Mouse (Mus musculus) adrenal gland, postnatal 14 days (tissue): ENCODE measurements around the gene Gm20388. TPM values are rescaled to one million over a fixed set of nuclear protein-coding genes. Genes with fewer than 3 reads are reported as not detected.

ENCODE experiments used
- DNase-seq: peaks from one replicate; pipeline ENCODE4 v3.0.0; 2021; ENCODE audit warnings: mixed read lengths
- total RNA-seq: library from RNA; stranded (reverse); gene quantifications from 2 replicates; pipeline ENCODE4 v1.2.3, GENCODE M21; 2021

Gm20388 gene
- total RNA-seq, 1 experiment from 2014 or later, result 17.6 TPM

DNA sequence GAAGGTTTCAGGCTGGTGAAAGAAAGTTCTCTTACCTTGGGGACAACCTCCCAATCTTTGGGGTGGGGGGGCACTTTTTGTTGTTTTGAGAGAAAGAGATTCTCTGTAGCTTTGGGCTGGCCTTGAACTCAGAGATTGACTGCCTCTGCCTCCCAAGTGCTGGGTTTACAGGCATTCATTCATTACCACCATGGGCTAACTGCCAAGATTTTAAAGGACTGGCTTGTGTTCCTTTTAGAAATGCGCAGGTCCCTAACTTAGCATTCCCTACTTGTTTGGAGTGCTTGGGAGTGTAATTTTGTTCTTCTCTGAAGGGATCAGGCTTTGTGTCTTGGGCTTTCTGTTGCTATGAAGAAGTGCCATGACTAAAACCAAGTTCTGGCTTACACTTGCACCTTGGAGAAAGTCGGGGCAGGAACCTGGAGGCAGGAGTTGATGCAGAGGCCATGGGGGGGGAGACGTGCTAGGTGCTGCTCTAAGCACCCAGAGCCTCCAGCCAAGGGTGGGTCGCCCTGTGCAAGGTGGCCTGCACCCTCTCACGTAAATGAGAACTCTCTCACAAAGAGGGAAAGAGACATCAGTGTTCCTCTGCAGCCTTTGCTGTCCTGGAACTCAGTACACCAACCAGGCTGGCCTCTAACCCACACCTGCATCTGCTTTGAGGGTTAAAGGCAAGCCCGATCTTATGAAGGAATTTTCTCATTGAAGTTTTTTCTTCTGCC lies 3193.6 kb downstream of the Gm20388 start:
- DNase-seq, result no peak

DNA sequence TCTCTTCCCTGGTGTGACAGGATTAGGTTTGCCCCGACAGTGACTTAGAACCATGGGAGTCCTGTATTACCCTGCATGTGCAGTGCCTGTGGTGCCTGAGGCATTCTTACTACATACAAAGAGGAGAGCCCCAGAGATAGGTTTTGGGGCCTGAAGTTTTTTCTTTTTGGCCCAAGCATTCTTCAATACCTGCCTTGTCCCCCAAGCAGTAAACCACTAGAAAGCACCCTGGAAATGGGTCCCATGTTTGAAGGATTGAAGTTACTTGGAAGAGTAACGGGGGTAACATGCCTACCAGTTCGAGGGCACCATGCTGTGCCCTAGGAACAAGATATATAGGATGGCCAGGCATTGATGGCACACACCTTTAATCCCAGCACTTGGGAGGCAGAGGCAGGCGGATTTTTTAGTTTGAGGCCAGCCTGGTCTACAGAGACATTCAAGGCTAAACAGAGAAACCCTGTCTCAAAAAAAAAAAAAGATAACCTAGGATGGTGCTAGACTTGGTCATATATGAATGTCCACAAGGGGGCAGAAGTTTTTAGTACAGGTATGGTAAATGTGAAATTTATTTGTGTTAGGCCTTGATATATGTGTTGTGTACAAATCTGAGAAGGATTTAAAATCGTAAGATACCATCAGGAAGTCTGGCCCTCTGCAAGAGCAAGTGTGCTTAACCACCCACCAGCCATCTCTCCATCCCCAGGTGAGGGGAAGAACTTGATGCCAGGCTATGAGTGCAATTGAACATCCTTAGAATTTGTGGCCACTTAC lies 3195.1 kb downstream of the Gm20388 start:
- DNase-seq, result no peak

DNA sequence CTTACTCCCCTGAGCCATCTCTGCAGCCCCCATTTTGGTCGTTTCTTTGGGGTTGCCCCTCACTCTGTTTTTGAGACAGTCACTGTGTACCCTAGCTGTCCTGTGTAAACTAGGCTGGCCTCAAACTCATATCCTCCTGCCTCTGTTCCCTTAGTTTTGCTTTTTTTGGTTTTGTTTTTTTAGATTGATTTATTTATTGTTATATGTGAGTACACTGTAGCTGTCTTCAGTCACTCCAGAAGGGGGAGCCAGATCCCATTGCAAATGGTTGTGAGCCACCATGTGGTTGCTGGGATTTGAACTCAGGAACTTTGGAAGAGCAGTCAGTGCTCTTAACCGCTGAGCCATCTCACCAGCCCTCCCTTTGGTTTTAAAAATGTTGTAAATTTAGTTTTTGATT lies 3195.9 kb downstream of the Gm20388 start:
- peak; percentile 47 for DNase-seq

DNA sequence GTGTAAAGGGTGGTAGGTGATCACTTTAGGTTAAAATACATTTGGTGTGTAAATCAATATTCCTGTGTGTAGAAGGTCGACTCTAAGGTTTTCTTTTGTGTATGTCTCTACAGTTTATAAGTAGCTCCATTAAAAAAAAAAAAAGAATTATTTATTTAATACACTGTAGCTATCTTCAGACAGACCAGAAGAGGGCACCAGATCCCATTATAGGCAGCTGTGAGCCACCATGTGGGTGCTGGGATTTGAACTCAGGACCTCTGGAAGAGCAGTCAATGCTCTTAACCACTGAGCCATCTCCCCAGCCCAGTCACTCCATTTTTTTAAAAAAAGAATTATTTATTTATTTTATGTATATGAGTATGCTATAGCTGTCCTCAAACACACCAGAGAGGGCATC lies 3197.4 kb downstream of the Gm20388 start:
- peak; percentile 11 for DNase-seq

DNA sequence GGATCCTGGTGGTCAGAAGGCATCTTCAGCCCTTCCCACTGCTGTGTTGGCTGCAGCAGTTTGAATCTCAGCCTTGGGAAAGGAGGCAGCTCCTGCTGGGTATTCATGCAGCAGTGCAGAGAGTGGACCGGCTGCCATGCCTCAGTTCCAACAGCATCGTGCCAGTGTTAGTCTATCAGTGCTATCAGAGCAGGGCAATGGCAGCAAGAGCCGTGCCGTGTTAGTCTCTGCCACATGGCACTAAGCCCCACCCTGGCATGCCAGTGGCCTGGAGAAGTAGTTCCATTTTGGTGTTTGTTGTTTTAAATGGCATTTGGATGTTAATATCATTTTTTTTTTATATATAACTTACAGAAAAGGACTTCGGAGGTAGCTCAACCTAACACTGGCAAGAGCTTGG lies 3198.3 kb downstream of the Gm20388 start:
- DNase-seq, result peak; percentile 1

DNA sequence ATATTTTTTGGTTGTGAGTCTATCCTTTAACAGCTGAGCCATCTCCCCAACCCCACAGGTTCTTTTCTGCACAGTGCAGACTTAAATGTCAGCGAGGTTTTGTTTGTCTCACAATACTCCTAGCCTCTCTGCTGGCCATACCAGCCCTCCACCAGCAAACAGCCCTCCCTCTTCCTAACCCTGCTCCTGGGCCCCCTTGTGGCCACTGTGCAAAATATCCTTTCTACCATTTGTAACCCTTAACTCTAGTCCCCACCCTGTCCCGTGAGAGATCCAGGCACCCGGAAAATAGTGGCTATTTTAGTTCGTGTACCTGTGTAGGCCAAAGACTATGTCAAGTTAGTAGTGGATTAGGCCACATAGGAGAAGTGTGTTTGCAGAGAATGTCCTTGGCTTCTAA lies 3200.0 kb downstream of the Gm20388 start:
- DNase-seq, result peak; percentile 73

DNA sequence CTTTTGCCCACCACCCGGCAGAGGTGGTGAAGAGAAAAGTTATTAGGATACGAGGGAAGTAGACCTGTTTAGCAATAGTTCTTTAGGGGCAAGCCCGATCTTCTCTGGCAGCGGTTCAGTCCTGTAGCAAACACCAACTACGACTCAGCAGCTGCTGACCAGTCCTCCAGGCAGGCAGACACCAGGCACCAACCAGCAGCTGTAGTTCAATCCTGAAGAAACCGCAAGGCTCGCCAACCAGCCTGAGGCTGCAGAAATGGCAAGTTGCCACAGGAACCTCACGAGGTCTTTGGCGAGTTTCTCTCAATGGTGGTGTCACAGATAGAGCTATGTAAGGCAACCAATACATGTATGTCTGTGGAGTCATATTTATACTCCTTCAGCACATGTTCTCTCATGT lies 3202.3 kb downstream of the Gm20388 start:
- DNase-seq, result peak; percentile 2

DNA sequence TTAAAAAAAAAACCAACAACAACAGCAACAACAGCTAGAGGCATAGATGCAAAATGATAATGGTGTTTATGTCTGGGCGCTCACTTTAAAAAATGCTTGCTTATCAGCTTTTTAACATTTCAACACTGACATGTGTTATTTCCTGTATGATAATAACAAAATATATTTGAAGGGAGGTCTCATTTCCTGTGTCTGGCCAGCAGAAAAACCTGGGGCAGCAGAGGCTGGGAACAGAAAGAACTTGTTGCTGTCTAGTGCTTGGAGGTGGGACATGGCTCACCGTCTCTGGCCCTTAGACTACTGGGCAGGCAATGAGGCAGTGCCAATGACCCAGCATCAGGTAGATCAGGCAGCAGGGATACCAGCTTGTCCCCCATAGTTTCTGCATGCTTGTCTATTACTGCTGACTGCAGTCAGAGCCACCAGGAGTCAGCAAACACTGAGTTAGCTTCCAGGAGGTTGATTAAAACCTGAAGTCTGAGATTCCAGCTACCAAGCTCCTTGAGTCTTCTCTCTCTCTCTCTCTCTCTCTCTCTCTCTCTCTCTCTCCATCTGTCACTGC lies 3203.3 kb downstream of the Gm20388 start:
- peak; percentile 9 for DNase-seq

DNA sequence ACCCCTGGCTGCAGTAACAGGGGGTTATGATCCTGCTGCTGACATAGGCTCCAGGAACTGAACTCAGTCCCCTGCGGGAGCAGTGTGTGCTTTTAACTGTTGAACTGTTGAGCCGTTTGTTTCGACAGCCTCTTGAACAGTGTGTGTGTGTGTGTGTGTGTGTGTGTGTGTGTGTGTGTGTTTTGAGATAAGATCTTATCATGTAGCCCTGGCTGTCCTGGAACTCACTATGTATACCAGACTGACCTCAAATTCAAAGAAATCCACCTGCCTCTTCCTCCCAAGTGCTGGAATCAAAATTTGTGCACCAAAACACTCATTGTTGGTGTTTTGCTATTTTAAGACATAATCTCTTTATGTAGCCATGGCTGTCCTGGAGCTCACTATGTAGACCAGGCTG lies 3204.0 kb downstream of the Gm20388 start:
- DNase-seq, result no peak

DNA sequence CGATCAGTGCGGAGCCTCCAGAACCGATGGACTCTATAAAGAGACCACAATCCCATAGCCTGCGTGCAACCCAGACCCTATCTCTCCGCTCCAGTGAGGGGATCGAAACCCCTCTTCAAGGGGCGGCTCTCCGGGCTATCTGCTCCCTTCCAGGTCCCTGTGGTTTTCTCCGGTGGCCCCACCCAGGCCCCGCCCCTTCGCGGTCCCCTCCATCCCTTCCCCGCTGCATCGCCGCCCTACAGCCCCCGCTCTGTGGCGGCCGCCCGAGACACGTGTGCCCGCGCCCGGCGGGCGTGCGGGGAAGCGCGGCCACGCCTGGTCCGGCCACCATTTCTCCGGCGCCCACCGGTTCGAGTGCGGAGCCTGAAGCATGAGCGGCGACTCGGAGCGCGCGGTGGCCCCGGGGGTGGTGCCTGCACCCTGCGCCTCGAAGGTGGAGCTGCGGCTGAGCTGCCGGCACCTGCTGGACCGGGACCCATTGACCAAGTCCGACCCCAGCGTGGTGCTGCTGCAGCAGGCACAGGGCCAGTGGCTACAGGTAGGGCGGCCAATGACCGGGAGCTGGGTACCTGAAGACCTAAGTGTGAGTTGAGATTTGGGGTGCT lies 3206.6 kb downstream of the Gm20388 start, which contains the start of gene Cpne7:
Gene Cpne7 (plus strand): TSS at position 248 of the 605 bp plus-strand sequence.
- DNase-seq, result no peak

DNA sequence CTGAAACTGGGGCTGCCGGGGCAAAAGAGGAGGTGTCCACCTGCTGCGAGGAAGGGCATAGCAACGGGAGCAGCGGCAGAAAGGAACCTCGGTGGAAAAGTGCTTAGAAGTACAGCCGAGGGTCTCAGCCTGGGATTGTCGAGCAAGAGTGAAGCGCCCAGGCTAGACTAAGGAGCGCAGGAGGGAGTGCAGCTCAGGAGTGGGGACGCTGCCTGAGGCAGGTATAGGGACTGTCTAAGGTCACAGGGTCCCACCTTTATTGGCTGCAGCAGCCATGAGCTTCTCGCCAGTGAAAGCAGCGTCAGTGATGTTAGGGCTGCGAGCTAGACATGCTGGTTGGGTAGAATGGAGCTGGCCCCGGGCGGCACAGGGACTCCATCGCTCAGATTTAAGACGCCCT lies 3207.1 kb downstream of the Gm20388 start:
- DNase-seq, result no peak

DNA sequence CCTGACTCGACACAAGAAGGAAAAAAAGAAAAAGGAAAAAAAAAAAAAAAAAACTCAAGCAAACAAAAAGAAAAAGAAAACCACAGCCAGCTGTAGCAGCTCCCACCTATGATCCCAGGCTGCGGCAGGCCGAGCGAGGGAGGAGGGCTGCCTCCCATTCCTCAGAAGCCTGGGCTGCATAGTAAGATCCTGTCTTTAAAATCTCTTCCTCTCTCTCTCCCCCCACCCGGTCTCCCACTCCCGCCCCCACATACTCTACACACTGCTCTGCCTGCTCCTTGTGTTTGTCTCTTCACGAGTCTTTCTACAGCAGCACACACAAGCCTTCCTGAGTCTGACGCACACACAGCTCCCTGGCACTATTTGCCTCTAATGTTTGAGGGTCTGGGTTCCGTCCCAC lies 3211.4 kb downstream of the Gm20388 start:
- no peak for DNase-seq

DNA sequence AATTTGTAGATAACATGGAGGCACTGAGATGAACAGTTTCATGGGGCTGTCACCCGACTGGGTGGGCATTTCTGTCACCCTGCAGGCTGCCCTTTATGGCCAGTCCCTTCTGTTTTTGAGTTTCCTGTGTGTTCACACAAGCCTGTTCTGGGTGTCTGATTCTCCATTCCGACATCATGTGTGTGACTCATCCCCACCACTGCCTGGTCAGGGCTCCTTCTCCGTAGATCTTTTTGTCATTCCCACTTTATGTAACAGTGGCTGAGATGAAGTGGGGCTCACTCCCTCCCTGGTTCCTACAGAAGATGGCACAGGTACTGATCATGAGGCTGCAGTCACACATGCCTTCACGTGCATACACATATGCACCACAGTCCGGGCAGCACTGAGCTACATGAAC lies 3212.0 kb downstream of the Gm20388 start:
- DNase-seq, result no peak

DNA sequence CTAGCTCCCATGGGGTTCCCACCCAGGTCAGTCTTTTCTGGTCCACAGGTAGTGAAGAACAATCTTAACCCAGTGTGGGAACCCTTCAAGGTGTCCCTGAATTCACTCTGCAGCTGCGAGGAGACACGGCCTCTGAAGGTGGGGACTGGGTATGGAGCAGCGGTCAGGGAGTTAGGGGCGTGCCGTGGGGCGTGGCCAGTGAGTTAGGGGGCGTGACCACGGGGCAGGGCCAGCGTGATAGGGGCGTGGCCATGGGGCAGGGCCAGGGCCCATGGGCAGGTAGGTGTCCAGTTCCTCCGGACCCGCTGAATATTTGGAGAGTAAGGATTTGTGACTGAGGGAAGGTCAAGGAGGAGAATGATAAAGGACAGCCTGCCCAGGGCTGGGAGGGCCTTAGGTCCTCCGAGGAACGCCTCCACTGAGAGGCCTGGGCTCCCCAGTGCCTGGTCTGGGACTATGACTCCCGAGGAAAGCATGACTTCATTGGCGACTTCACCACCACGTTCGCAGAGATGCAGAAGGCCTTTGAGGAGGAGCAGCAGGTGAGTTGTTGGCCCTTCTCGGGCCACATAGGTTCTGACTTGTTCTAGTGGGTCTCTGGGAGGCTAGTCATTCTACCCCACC lies 3215.7 kb downstream of the Gm20388 start:
- DNase-seq, result peak; percentile 74

DNA sequence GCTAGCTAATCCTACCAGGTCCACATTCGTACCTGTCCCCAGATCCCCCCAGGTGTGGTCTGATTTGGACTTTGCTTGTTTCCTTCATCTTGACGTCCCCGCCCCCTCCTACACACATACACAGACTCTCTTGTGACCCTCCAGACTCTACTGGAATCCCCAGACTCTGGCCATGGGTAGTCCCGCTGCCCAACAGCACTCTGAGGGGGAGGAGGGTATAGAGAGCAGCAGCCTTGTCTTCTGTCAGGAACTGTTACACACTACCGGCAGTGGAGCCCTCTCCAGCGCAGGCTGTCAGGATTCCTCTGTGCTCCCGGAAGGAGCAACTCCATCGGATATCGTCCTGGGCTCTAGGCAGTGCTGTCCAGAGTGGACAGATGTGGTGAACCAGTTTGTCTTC lies 3220.4 kb downstream of the Gm20388 start:
- DNase-seq, result no peak

DNA sequence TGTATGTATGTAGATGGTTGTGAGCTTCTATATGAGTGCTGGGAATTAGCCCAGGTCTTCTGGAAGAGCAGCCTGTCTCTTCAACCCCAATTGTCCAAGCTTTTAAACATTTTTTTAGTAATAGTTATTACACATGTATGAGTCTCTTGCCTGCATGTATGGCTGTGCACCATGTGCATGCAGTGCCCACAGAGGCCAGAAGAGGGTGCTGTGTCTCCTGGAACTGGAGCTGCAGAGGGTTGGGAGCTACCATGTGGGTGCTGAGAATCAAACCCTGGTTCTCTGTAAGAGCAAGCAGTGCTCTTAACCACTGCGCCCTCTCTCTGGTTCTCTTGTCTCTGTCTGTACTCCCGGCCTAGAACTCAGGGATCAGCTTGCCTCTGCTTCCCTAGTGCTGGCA lies 3222.3 kb downstream of the Gm20388 start:
- DNase-seq, result no peak

DNA sequence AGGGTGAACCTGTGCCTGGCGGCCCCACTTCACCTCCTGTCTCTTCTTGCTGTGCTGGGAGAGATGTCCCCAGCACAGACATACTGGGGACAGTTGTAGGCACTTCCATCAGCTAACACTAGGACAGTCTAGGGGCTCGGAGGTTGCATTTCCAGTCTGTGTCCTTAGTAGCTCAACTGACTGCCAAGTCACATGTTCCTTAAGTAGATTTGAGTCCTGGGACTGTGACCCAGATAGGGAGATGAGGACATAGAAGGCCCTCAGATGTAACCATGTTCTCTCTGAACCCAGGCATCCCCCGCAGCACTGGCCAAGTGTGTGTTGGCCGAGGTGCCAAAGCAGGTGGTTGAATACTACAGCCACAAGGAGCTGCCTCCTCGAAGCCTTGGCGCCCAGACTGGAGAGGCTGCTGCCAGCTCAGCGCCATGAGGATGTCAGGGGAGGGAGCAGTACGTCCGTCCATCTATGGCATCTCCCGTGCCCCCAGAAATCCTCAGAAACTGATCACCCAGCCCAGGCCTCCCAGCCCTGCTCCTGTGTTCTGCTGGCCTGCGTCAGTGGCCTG lies 3223.6 kb downstream of the Gm20388 start:
- no peak for DNase-seq

DNA sequence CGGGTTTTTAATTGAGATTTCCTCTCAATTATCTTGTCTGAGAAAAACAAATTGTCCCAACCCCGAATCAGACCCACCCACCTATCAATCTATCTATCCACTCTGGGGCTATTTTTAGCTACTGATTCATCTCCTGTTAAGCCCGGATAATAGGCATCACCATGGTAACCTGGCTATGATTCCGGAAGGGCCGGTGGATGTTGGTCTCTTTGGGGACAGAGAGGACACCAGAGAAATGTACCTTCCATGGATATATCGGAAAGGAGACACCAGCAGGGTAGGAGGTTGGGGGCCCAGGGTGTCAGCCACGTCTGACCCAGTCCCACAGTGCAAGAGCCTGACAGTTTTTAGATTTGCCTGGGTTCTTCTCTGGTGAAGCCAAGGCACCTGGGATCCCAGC lies 3224.8 kb downstream of the Gm20388 start:
- DNase-seq, result peak; percentile 58

DNA sequence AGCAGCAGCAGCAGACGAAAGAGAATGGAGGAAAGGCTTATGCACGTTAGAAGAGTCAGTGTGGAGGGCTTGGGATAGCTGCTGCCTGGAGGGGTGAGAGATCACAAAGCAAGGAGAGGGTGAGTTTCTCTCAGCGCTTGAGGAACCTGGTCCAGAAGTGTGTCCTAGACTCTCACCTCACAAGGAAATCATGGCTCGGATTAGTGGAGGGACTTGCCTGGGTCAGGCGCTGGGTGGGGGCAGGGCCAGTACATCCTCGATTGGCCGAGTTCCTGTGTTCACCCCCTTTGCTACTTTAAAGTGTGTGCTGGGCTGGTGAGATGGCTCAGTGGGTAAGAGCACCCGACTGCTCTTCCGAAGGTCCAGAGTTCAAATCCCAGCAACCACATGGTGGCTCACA lies 3225.2 kb downstream of the Gm20388 start:
- DNase-seq, result no peak

DNA sequence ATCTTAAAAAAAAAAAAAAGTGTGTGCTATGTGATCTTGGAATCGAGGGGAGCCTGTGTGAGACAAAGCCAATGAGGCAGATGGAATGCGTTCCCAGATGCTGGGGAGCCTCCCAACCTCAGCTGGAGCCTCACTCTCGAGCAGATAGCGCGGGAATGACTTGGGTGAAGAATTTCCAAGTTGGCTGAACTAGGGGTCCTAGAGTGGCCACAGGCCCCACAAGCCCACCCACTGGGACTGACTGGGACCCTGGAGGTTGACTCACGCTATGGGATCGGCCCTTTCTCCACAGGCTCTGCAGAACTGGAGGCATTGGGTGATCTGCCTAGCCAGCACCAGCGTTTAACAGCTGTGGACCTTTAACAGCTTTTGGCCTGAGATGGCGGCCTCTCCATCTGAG lies 3225.6 kb downstream of the Gm20388 start:
- no peak for DNase-seq

DNA sequence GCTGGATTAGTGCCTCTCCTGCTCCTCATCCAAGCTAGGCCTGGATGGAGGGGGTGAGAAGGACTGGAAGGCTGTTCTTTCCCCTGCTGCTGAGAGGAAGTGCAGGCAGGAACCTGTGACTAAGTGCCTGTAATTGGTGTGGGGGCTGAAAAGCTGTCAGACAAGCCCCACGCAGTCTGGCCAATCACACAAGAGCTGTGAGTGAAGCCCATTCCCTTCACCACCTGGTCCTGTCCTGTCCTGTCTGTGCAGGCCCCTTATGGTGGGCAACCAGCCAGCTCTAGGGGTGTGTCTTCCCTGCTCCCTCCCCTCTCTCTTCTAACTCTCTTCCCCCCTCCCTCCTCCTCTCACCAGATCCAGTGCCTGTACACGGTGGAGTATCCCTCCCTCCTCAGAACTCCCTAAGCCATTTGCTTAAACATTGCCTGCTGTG lies 3227.0 kb downstream of the Gm20388 start:
- DNase-seq, result peak; percentile 76

DNA sequence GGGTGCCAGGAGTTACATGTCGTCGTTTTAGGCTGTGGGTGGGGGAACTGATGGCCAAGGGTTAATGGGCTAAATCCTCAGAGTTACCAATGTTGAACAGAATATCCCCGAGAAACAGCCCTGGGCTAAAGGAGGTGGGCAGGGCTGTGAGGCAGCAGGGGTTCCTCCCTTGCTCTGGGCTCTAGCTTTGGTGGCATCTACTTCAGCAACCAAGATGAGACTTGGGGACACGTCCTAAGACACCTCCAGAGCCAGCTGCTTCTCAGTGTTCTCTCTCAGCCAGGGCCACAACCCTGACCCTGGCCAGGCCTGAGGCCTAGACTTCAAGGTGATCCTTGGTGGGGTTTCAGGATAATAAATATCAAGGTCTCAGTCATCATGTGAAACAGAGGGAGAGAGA lies 3228.1 kb downstream of the Gm20388 start:
- no peak for DNase-seq
